Mouse (Mus musculus) heart, postnatal 0 days (tissue): ENCODE data around the gene Myh3. TPM values are rescaled to one million over a fixed set of nuclear protein-coding genes. Genes with fewer than 3 reads are reported as not detected.

Experiments used
- ATAC-seq: fragments of 200-750 bp; cut with Nextera tagmentation; 2 replicates; pipeline ENCODE4 v1.8.0; 2017; ENCODE audit warnings: low read depth, moderate number of reproducible peaks, moderate library complexity; ENCODE audit not compliant: insufficient read depth
- DNase-seq: peaks from one replicate; pipeline ENCODE4 v3.0.0-alpha.2; 2016; ENCODE audit warnings: low spot score
- H3K27ac ChIP-seq: fragments of 300-500 bp; sonication (generic); 2 replicates; pipeline ENCODE4 v1.5.1; 2014; ENCODE audit warnings: low read depth, mild to moderate bottlenecking
- H3K27me3 ChIP-seq: fragments of 300-500 bp; sonication (generic); 2 replicates; pipeline ENCODE4 v1.6.1; 2014; ENCODE audit warnings: low read length, mixed read lengths; ENCODE audit not compliant: control insufficient read depth, insufficient read depth
- H3K36me3 ChIP-seq: fragments of 300-500 bp; sonication (generic); replicated peaks from 2 replicates; pipeline ENCODE4 v1.6.1; 2014; ENCODE audit warnings: low read length, mixed read lengths; ENCODE audit not compliant: control insufficient read depth, insufficient read depth
- H3K4me1 ChIP-seq: fragments of 300-500 bp; sonication (generic); 2 replicates; pipeline ENCODE4 v1.6.1; 2014; ENCODE audit warnings: antibody characterized with exemption; ENCODE audit not compliant: control insufficient read depth, insufficient read depth
- H3K4me2 ChIP-seq: fragments of 300-500 bp; sonication (generic); 2 replicates; pipeline ENCODE4 v1.6.1; 2014; ENCODE audit warnings: low read depth, mild to moderate bottlenecking, low read length, moderate library complexity
- H3K4me3 ChIP-seq: fragments of 300-500 bp; sonication (generic); 2 replicates; pipeline ENCODE4 v1.5.1; 2014; ENCODE audit warnings: low read depth, low read length
- H3K9ac ChIP-seq: fragments of 300-500 bp; sonication (generic); replicated peaks from 2 replicates; pipeline ENCODE4 v1.6.1; 2014; ENCODE audit warnings: low read depth, low read length, mixed read lengths
- H3K9me3 ChIP-seq: fragments of 300-500 bp; sonication (generic); replicated peaks from 2 replicates; pipeline ENCODE4 v1.6.1; 2016; ENCODE audit warnings: low read length; ENCODE audit not compliant: control insufficient read depth
- CTCF ChIP-seq: IDR thresholded peaks from 2 replicates; pipeline ENCODE4 v1.5.1; 2016; ENCODE audit warnings: antibody characterized with exemption, control low read depth, low read depth
- EP300 ChIP-seq: IDR thresholded peaks from 2 replicates; pipeline ENCODE4 v1.6.1; 2016; ENCODE audit warnings: antibody characterized with exemption, low read depth
- WGBS: fragments of 180-500 bp; shearing (Covaris S2); extraction: QIAGEN DNeasy Blood & Tissue Kit; methylation state at CpG from one replicate; pipeline ENCODE4 v1.1.7; 2014; 5-methylcytosine and 5-hydroxymethylcytosine counted together
- polyA plus RNA-seq: library from polyadenylated mRNA; unstranded; fragments of >200 nt; fragmentation: Nextera tagmentation; extraction: Ambion mirVana; gene quantifications from 2 replicates; pipeline ENCODE4 v1.2.1, GENCODE M21; 2015
- total RNA-seq: library from RNA; depleted of rRNA; stranded (reverse); fragments of >200 nt; gene quantifications from 2 replicates; pipeline ENCODE4 v1.2.3, GENCODE M21; 2014; ENCODE audit warnings: low replicate concordance

Myh3 gene
- total and polyA plus RNA-seq, 2 experiments from 2014 or later: 0.01 TPM; not detected in 1

- Histone ChIP-seq H3K27ac (no peak overlapping the region), H3K9ac (no peak overlapping the region), H3K9me3 (no peaks in the 10 kb centered on the region), H3K4me3 (no peak overlapping the region), H3K36me3 (peaks cover 86% of the 10 kb centered on the region), H3K4me1 (no peaks in the 10 kb centered on the region), H3K27me3 (no peaks in the 10 kb centered on the region), H3K4me2 (no peak overlapping the region)
- no peak for ATAC-seq
- TF ChIP-seq CTCF (no peak), EP300 (no peak)
- DNase-seq: no peak
- 86% methylated on average over 2 of the region's 2 CpGs for WGBS
These were observed 16.8 kb upstream of the Myh3 start for GRCm38 (mm10) chr11:67061311-67061710.

- no peak for TF ChIP-seq EP300
- no peak for TF ChIP-seq CTCF
- H3K36me3 ChIP-seq: peaks cover 79% of the 10 kb centered on the region
- H3K27ac ChIP-seq: no peak overlapping the region
- no peaks in the 10 kb centered on the region for H3K27me3 ChIP-seq
- no peaks in the 10 kb centered on the region for H3K4me1 ChIP-seq
- WGBS: 64% methylated on average over 3 of the region's 3 CpGs
- no peaks in the 10 kb centered on the region for H3K9me3 ChIP-seq
- H3K9ac ChIP-seq: no peak overlapping the region
- H3K4me3 ChIP-seq: no peak overlapping the region
- no peak for ATAC-seq
- DNase-seq: no peak
- H3K4me2 ChIP-seq: no peak overlapping the region
These were observed 15.4 kb upstream of the Myh3 start for GRCm38 (mm10) chr11:67062726-67063125.

- Histone ChIP-seq H3K9ac (no peak overlapping the region), H3K4me2 (no peak overlapping the region), H3K4me3 (no peak overlapping the region), H3K9me3 (no peaks in the 10 kb centered on the region), H3K36me3 (peaks cover 36% of the 10 kb centered on the region), H3K27me3 (no peaks in the 10 kb centered on the region), H3K4me1 (no peaks in the 10 kb centered on the region), H3K27ac (no peak overlapping the region)
- 89% methylated on average over 3 of the region's 3 CpGs for WGBS
- ATAC-seq (no peak), DNase-seq (no peak)
- no peak for TF ChIP-seq CTCF
- no peak for TF ChIP-seq EP300
These were observed 10.4 kb upstream of the Myh3 start for GRCm38 (mm10) chr11:67067741-67068140.

- no peak for ATAC-seq
- H3K27me3 ChIP-seq: no peaks in the 10 kb centered on the region
- no peak for DNase-seq
- H3K36me3 ChIP-seq: no peaks in the 10 kb centered on the region
- no peak overlapping the region for H3K4me3 ChIP-seq
- no peak overlapping the region for H3K9ac ChIP-seq
- H3K4me2 ChIP-seq: no peak overlapping the region
- no peaks in the 10 kb centered on the region for H3K4me1 ChIP-seq
- no peak overlapping the region for H3K27ac ChIP-seq
- H3K9me3 ChIP-seq: no peaks in the 10 kb centered on the region
- TF ChIP-seq CTCF: no peak
- TF ChIP-seq EP300: no peak
- 42% methylated on average over 15 of the region's 15 CpGs for WGBS
These were observed 5.4 kb upstream of the Myh3 start for GRCm38 (mm10) chr11:67072615-67073130.

- H3K4me2 ChIP-seq: no peak overlapping the region
These were observed 3.1 kb upstream of the Myh3 start for GRCm38 (mm10) chr11:67075036-67075435.

GRCm38 (mm10) chr11:67076781-67077180 is 1.3 kb upstream of the Myh3 start:
- no peaks in the 10 kb centered on the region for H3K4me1 ChIP-seq
- no peaks in the 10 kb centered on the region for H3K36me3 ChIP-seq
- no peak for DNase-seq
- no peaks in the 10 kb centered on the region for H3K9me3 ChIP-seq
- WGBS: 85% methylated on average over 5 of the region's 5 CpGs
- H3K27ac ChIP-seq: no peak overlapping the region
- H3K27me3 ChIP-seq: 0 out of 2 replicates have a peak, but pooled peaks cover 4% of the 10 kb centered on the region
- TF ChIP-seq EP300 (no peak), CTCF (no peak)
- H3K9ac ChIP-seq: no peak overlapping the region
- H3K4me3 ChIP-seq: no peak overlapping the region
- no peak for ATAC-seq
- no peak overlapping the region for H3K4me2 ChIP-seq

More at GRCm38 (mm10) chr11:67075036-67075435, 3.1 kb upstream of the Myh3 start:
- DNase-seq (no peak), ATAC-seq (no peak)
- H3K27ac ChIP-seq: no peak overlapping the region
- no peaks in the 10 kb centered on the region for H3K9me3 ChIP-seq
- H3K27me3 ChIP-seq: no peaks in the 10 kb centered on the region
- no peak overlapping the region for H3K4me3 ChIP-seq
- TF ChIP-seq EP300: no peak
- no peaks in the 10 kb centered on the region for H3K36me3 ChIP-seq
- H3K4me1 ChIP-seq: no peaks in the 10 kb centered on the region
- whole genome bisulfite sequencing: 31% methylated on average over 3 of the region's 3 CpGs
- no peak overlapping the region for H3K9ac ChIP-seq
